Comparison of ENCODE assay signal across 9 mouse cellular contexts in genomic region chr4:148654701-148655398, GRCm38 (mm10). TPM values are rescaled to one million over a fixed set of nuclear protein-coding genes. Genes with fewer than 3 reads are reported as not detected.
DNase-seq lines count a peak whose midpoint lies in the region; ATAC-seq and TF ChIP-seq lines count a peak whose summit lies in the region.
"Had no signal": no experiment of that assay in that cellular context is flagged by ENCODE, and none has a peak within 500 bp of the region (broad histone marks: within the 10 kb centered on the region; RNA-seq: fewer than 3 reads in every experiment).

No protein-coding gene starts in this region.

- no peak overlapping the region for H3K4me2 ChIP-seq in liver, embryonic 13.5 days

- H3K4me1 ChIP-seq in cortical plate, adult 2 months (ENCODE audit: control insufficient read depth, insufficient read depth, low read length) = no peaks in the 10 kb centered on the region
- H3K4me1 ChIP-seq in liver, embryonic 13.5 days (replicated peaks) = no peaks in the 10 kb centered on the region
- peaks cover 33% of the 10 kb centered on the region for H3K4me1 ChIP-seq in thymus, adult 2 months (replicated peaks; ENCODE audit: control insufficient read depth, insufficient read depth, low read length)

- H3K36me3 ChIP-seq in liver, embryonic 13.5 days = no peaks in the 10 kb centered on the region
- no peaks in the 10 kb centered on the region for H3K36me3 ChIP-seq in thymus, adult 2 months (ENCODE audit: control insufficient read depth, insufficient read depth, low read length)

- 75% methylated on average over 18 of the region's 18 CpGs for WGBS in liver, embryonic 13.5 days (ENCODE audit: insufficient replicate concordance)
- WGBS in thymus, adult 2 months = 95% methylated on average over 18 of the region's 18 CpGs

- 0 out of 2 replicates have a peak, but pooled peaks cover 2% of the 10 kb centered on the region for H3K27me3 ChIP-seq in liver, embryonic 13.5 days
- H3K27me3 ChIP-seq in thymus, adult 2 months (ENCODE audit: control insufficient read depth, insufficient read depth, low read length) = no peaks in the 10 kb centered on the region

- TF ChIP-seq CTCF in cortical plate, adult 2 months (IDR thresholded peaks at IDR 0.05; ENCODE audit: extremely low read depth, insufficient read depth, low read length) = peak; percentile 37
- TF ChIP-seq CTCF in thymus, adult 2 months (IDR thresholded peaks at IDR 0.05; ENCODE audit: borderline replicate concordance, control insufficient read depth, extremely low read depth, insufficient read depth, low read length, poor library complexity) = peak; percentile 19; the same call in 1 of the 2 replicates

- TF ChIP-seq POLR2A in cortical plate, adult 2 months (IDR thresholded peaks at IDR 0.05; ENCODE audit: extremely low read depth, insufficient read depth, low read length) = no peak
- TF ChIP-seq POLR2A in thymus, adult 2 months (IDR thresholded peaks at IDR 0.05; ENCODE audit: control insufficient read depth, extremely low read depth, insufficient read depth, low read length, poor library complexity) = no peak

- no peak overlapping the region for H3K4me3 ChIP-seq in cortical plate, adult 2 months (ENCODE audit: insufficient read depth, low read length)
- H3K4me3 ChIP-seq in liver, embryonic 13.5 days (replicated peaks) = no peak overlapping the region
- no peak overlapping the region for H3K4me3 ChIP-seq in thymus, adult 2 months (ENCODE audit: control insufficient read depth, insufficient read depth, low read length)

- no peak overlapping the region for H3K9ac ChIP-seq in liver, embryonic 13.5 days

- DNase-seq in heart, adult 11 months = peak; percentile 90
- DNase-seq in heart, postnatal 36 days = no peak
- DNase-seq in spleen, postnatal 4 days (ENCODE audit: low spot score in 2 of 2) = peak; percentile 32 to 75
- DNase-seq in spleen, adult 12 weeks (ENCODE audit: low spot score) = no peak
- no peak for DNase-seq in liver, embryonic 13.5 days
- peak; percentile 63 for DNase-seq in thymus, adult 2 months
- no peak for DNase-seq in left cerebral cortex, postnatal 10 days (ENCODE audit: extremely low spot score in 1 of 2, low spot score in 2 of 2)

- no peak overlapping the region for H3K27ac ChIP-seq in cortical plate, adult 2 months (ENCODE audit: insufficient read depth, low read length)
- H3K27ac ChIP-seq in liver, embryonic 13.5 days = no peak overlapping the region
- no peak overlapping the region for H3K27ac ChIP-seq in thymus, adult 2 months (ENCODE audit: control insufficient read depth, insufficient read depth, low read length)

- intact Hi-C loops in heart, postnatal 36 days (cut with DNase I) = no loop called here
- intact Hi-C loops in left cerebral cortex, postnatal 10 days (cut with DNase I) = no loop called here

- peak; percentile 47 for ATAC-seq in liver, embryonic 13.5 days (ENCODE audit: low read depth)

- H3K9me3 ChIP-seq in liver, embryonic 13.5 days (replicated peaks) = no peaks in the 10 kb centered on the region

RNA-seq across cellular contexts. Expression of gene Gm572, which starts 11.7 kb away (rescaled TPM):
- 1 to 10 TPM; 3.7 to 5.5 TPM for total RNA-seq in heart, postnatal 36 days (2021)
- not detected in 2 replicates for polyA plus RNA-seq in cortical plate, adult 2 months (2012; rRNA removed)
- polyA plus RNA-seq in liver, embryonic 13.5 days (2015; fragmentation: Nextera tagmentation; extraction: Ambion mirVana) = not detected in 2 replicates
- 0.31 and 0.34 TPM in 2 replicates for polyA plus RNA-seq in thymus, adult 2 months (2012; rRNA removed)
- total RNA-seq in left cerebral cortex, postnatal 10 days (2021) = not detected
- polyA plus RNA-seq: liver, embryonic 16.5 days had no signal

RNA-seq across cellular contexts. Expression of gene Tardbp, which starts 28.0 kb away (rescaled TPM):
- total RNA-seq in heart, postnatal 36 days (2021) = 100 to 1,000 TPM; 123 to 130 TPM
- polyA plus RNA-seq in cortical plate, adult 2 months (2012; rRNA removed) = 235 and 271 TPM in 2 replicates
- 180 and 240 TPM in 2 replicates for polyA plus RNA-seq in liver, embryonic 13.5 days (2015; fragmentation: Nextera tagmentation; extraction: Ambion mirVana)
- 217 and 252 TPM in 2 replicates for polyA plus RNA-seq in thymus, adult 2 months (2012; rRNA removed)
- 100 to 1,000 TPM; 190 TPM for total RNA-seq in left cerebral cortex, postnatal 10 days (2021)

RNA-seq across cellular contexts. Expression of gene Masp2, which starts 52.5 kb away (rescaled TPM):
- total RNA-seq in heart, postnatal 36 days (2021) = under 1 TPM in 1 of 2 experiments, not detected in 1; 0.56 TPM
- polyA plus RNA-seq in cortical plate, adult 2 months (2012; rRNA removed) = 2.4 and 2.7 TPM in 2 replicates
- polyA plus RNA-seq in liver, embryonic 13.5 days (2015; fragmentation: Nextera tagmentation; extraction: Ambion mirVana) = 14.8 and 15.0 TPM in 2 replicates
- 3.8 and 4.0 TPM in 2 replicates for polyA plus RNA-seq in thymus, adult 2 months (2012; rRNA removed)
- 1 to 10 TPM; 1.6 to 1.7 TPM for total RNA-seq in left cerebral cortex, postnatal 10 days (2021)

Comparison
In these comparisons a context has a peak if more than half of its experiments do, and no peak if none do; other contexts are left out.
1. DNase-seq: peak in heart, adult 11 months (single experiment), spleen, postnatal 4 days (2 of 2) and thymus, adult 2 months (single experiment); none in heart, postnatal 36 days (0 of 2), spleen, adult 12 weeks (single experiment), liver, embryonic 13.5 days (single experiment) and left cerebral cortex, postnatal 10 days (0 of 2).